Mouse (Mus musculus) embryonic facial prominence, embryonic 12.5 days (tissue): ENCODE data around the gene Dynlt1f. TPM values are rescaled to one million over a fixed set of nuclear protein-coding genes. Genes with fewer than 3 reads are reported as not detected.
"Not testable (repeated sequence)": the region's sequence is repeated elsewhere in the genome, so short reads cannot be mapped to it uniquely, and the experiment has no call there.

Experiments used
- ATAC-seq: fragments of 200-750 bp; cut with Nextera tagmentation; 2 replicates; pipeline ENCODE4 v1.8.0; 2017; ENCODE audit not compliant: insufficient number of reproducible peaks, insufficient read depth, low FRiP score, low TSS enrichment
- H3K27ac ChIP-seq: fragments of 300-500 bp; sonication (generic); 2 replicates; pipeline ENCODE4 v1.5.1; 2016; ENCODE audit warnings: mild to moderate bottlenecking
- H3K27me3 ChIP-seq: fragments of 300-500 bp; sonication (generic); 2 replicates; pipeline ENCODE4 v1.6.1; 2016; ENCODE audit warnings: mild to moderate bottlenecking, moderate library complexity
- H3K36me3 ChIP-seq: fragments of 300-500 bp; sonication (generic); 2 replicates; pipeline ENCODE4 v1.6.1; 2016; ENCODE audit warnings: mild to moderate bottlenecking
- H3K4me1 ChIP-seq: fragments of 300-500 bp; sonication (generic); 2 replicates; pipeline ENCODE4 v1.6.1; 2016
- H3K4me2 ChIP-seq: fragments of 300-500 bp; sonication (generic); replicated peaks from 2 replicates; pipeline ENCODE4 v1.6.1; 2016; ENCODE audit warnings: mild to moderate bottlenecking, moderate library complexity
- H3K4me3 ChIP-seq: fragments of 300-500 bp; sonication (generic); 2 replicates; pipeline ENCODE4 v1.5.1; 2016; ENCODE audit warnings: mild to moderate bottlenecking
- H3K9ac ChIP-seq: fragments of 300-500 bp; sonication (generic); 2 replicates; pipeline ENCODE4 v1.6.1; 2016; ENCODE audit warnings: mild to moderate bottlenecking, moderate library complexity
- H3K9me3 ChIP-seq: fragments of 300-500 bp; sonication (generic); 2 replicates; pipeline ENCODE4 v1.6.1; 2016; ENCODE audit warnings: mild to moderate bottlenecking, moderate library complexity
- WGBS: fragments of 180-500 bp; shearing (Covaris S2); methylation state at CpG from one replicate; pipeline ENCODE4 v1.1.7; 2016; 5-methylcytosine and 5-hydroxymethylcytosine counted together
- polyA plus RNA-seq: library from polyadenylated mRNA; unstranded; fragments of >200 nt; fragmentation: Nextera tagmentation; extraction: Ambion mirVana; gene quantifications from 2 replicates; pipeline ENCODE4 v1.2.1, GENCODE M21; 2016

The Dynlt1f gene
- polyA plus RNA-seq: 284 and 298 TPM in 2 replicates

DNA sequence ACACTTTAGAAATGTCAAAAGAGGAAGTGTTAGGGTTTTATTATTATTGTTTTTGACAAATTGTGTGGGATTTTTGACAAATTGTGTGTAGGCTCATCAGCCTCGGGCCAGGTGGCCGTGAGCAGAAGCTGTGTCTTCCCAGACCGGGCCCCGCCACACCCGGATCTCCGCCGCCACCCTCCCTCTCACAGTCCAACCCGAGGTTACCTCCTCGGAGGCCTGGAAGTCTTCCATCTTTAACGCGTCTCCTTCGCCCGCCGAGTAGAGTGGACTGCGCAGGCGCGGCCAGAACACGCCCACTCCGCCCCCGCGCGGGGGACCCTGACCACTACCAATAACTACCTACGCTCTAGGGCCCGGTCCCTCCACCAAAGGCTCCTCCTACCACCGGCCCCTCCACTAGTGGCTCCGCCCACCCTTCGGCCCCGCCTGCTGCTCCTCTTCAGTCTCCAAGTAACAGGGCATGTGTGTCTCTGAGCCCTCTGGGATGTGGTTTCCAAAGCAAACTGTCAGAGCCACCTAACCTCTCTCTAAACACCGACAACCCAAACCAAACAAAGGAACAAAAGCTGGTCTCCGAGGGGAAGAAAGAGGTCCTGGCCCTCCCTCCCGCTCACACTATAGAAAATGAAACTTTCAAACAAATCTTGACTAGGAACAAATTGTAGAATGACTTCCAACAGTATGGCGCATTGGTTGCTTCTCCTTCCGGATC is at the start of gene Dynlt1f:
Dynlt1f (minus strand) TSS at position 334 of the 715 bp plus-strand sequence.
- 4% methylated on average over 26 of the region's 33 CpGs for WGBS
- peak within 1 kb of the TSS; percentile 44 for H3K9ac ChIP-seq
- peak within 1 kb of the TSS; percentile 69 for H3K27ac ChIP-seq
- H3K27me3 ChIP-seq, H3K36me3 ChIP-seq, H3K9me3 ChIP-seq, H3K4me1 ChIP-seq: not testable (repeated sequence)
- H3K4me3 ChIP-seq: peak within 1 kb of the TSS; percentile 46
- peak; percentile 96 for ATAC-seq
- H3K4me2 ChIP-seq: peak within 1 kb of the TSS; percentile 40

GRCm38 (mm10) chr17:6703381-6704270 is 47.9 kb upstream of the Dynlt1f start:
- 60% methylated on average over 9 of the region's 9 CpGs for WGBS
- not testable (repeated sequence) for H3K27me3 ChIP-seq, H3K4me2 ChIP-seq, H3K4me1 ChIP-seq, H3K4me3 ChIP-seq, H3K36me3 ChIP-seq, H3K27ac ChIP-seq, H3K9ac ChIP-seq, H3K9me3 ChIP-seq
- peak; percentile 58; the same call in 1 of the 2 replicates for ATAC-seq

DNA sequence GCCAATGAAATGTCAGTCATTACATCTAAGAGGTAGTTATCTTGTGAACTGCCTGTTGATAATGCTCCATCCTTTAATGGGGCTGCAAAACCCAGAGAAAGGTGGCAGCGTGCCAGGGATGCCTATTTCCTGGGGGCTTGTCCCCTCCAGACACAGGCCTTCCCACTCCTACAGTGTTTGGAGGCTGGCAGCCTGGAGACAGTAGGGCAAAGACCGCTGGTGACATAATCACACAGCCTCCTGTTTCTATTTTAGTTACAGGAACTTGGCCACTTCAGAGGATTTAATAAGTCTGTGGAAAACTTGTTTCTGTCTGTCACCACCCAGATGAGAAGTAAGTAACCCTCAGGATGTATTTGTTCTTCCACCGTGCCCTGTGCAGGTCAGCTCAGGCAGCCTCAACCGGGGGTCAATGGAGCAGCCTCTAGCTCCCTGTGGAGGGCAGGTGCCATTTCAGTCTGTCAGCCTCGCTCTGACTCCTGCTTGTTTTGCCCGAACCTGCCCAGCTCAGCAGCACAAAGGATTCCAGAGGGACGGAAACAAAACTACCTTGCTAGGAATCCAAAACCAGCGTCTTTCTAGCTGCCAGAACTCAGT is 47.0 kb upstream of the Dynlt1f start:
- H3K27ac ChIP-seq, H3K9me3 ChIP-seq, H3K9ac ChIP-seq, H3K36me3 ChIP-seq, H3K4me1 ChIP-seq, H3K27me3 ChIP-seq, ATAC-seq, H3K4me3 ChIP-seq, H3K4me2 ChIP-seq: not testable (repeated sequence)
- WGBS: 49% methylated on average over 2 of the region's 8 CpGs

GRCm38 (mm10) chr17:6700077-6700476 is 44.4 kb upstream of the Dynlt1f start:
- not testable (repeated sequence) for H3K27me3 ChIP-seq, H3K4me2 ChIP-seq, H3K9me3 ChIP-seq, H3K36me3 ChIP-seq, H3K4me3 ChIP-seq, H3K27ac ChIP-seq, H3K9ac ChIP-seq, ATAC-seq, H3K4me1 ChIP-seq
- 81% methylated on average over 4 of the region's 7 CpGs for WGBS

GRCm38 (mm10) chr17:6699502-6699901 is 43.8 kb upstream of the Dynlt1f start:
- not testable (repeated sequence) for H3K9ac ChIP-seq, ATAC-seq, H3K27me3 ChIP-seq, H3K36me3 ChIP-seq, H3K4me2 ChIP-seq, H3K4me1 ChIP-seq, H3K27ac ChIP-seq, H3K9me3 ChIP-seq, H3K4me3 ChIP-seq
- WGBS: 91% methylated on average over 9 of the region's 9 CpGs

DNA sequence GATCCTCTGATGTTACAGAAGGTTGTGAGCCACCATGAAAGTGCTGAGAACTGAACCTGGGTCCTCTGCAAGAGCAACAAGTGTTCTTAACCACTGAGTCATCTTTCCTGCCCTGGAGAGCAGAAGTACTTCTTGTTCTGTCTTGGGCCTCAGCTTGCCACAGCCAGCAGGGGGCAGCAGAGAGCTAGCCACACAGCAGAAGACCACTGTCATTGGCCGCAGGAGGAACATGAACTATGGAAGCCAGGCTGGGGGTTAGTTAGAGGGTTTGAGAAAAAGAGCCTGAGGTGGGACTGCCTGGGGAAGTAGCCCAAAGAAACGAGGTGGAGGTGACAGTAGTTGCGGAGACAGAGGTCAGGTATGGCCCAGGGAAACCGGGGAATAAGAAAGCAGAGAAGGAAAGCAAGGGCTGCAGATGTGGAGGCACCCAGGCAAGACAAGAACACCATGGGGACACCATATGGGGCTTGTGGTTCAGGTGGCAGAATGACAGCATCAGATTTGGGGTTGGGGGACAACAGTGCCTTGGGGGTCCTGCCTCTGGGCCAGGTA is 41.6 kb upstream of the Dynlt1f start:
- not testable (repeated sequence) for H3K27me3 ChIP-seq, H3K9me3 ChIP-seq, H3K4me2 ChIP-seq, H3K9ac ChIP-seq, H3K4me3 ChIP-seq, H3K4me1 ChIP-seq, ATAC-seq, H3K36me3 ChIP-seq, H3K27ac ChIP-seq
- 29% methylated on average over 3 of the region's 4 CpGs for WGBS

DNA sequence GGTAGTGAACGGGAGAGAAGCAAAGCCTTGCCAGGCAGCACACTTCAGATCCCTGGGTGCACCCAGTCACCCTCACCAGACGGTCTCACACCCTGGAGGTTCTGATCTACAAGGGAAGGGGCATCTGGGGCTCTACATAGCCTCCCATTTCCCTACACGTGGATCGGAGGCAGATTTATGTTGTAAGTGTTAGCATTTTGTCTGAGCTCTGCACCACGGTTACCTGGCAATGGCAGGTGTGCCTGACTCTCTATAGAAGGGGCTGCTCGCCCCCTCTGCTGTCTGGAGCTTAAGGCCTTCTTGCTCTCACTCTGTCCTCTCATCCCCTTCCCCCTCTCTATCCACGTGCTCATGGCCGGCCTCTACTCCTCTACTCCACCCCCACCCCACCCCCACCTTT is 40.8 kb upstream of the Dynlt1f start:
- H3K4me2 ChIP-seq, H3K27me3 ChIP-seq, H3K9me3 ChIP-seq, H3K4me1 ChIP-seq, H3K4me3 ChIP-seq, H3K27ac ChIP-seq, ATAC-seq, H3K9ac ChIP-seq, H3K36me3 ChIP-seq: not testable (repeated sequence)
- WGBS: 57% methylated on average over 8 of the region's 8 CpGs

GRCm38 (mm10) chr17:6695712-6696111 is 40.0 kb upstream of the Dynlt1f start:
- not testable (repeated sequence) for ATAC-seq, H3K27ac ChIP-seq, H3K9ac ChIP-seq, H3K36me3 ChIP-seq, H3K4me2 ChIP-seq, H3K27me3 ChIP-seq, H3K4me3 ChIP-seq, H3K4me1 ChIP-seq, H3K9me3 ChIP-seq
- WGBS: 72% methylated on average over 9 of the region's 9 CpGs

DNA sequence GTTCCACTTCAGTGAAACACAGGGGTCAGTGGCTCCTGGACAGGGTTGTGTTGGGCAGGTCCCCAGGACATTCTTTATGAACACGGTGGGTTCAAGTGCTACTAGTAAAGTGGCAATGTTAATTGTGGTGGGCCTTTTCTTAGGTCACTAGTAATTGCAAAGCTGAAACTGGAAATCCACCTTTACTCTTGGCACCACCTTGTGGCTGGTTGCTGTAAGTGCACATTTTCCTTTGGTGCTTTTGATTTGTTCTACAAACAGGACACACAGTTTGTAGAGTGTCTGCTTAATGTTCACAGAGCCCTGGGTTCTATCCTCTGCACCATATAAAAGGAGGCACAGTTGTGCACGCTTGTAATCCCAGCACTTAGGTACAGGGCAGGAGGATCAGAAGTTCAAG is 35.9 kb upstream of the Dynlt1f start:
- H3K4me1 ChIP-seq, H3K4me3 ChIP-seq, H3K9me3 ChIP-seq, ATAC-seq, H3K4me2 ChIP-seq, H3K27ac ChIP-seq, H3K27me3 ChIP-seq, H3K9ac ChIP-seq, H3K36me3 ChIP-seq: not testable (repeated sequence)
- 11% methylated on average over 2 of the region's 2 CpGs for WGBS

GRCm38 (mm10) chr17:6689344-6689743 is 33.6 kb upstream of the Dynlt1f start:
- not testable (repeated sequence) for H3K9me3 ChIP-seq, H3K4me2 ChIP-seq, H3K27ac ChIP-seq, H3K9ac ChIP-seq, H3K4me3 ChIP-seq, H3K27me3 ChIP-seq, H3K4me1 ChIP-seq, ATAC-seq, H3K36me3 ChIP-seq
- WGBS: 66% methylated on average over 2 of the region's 4 CpGs

DNA sequence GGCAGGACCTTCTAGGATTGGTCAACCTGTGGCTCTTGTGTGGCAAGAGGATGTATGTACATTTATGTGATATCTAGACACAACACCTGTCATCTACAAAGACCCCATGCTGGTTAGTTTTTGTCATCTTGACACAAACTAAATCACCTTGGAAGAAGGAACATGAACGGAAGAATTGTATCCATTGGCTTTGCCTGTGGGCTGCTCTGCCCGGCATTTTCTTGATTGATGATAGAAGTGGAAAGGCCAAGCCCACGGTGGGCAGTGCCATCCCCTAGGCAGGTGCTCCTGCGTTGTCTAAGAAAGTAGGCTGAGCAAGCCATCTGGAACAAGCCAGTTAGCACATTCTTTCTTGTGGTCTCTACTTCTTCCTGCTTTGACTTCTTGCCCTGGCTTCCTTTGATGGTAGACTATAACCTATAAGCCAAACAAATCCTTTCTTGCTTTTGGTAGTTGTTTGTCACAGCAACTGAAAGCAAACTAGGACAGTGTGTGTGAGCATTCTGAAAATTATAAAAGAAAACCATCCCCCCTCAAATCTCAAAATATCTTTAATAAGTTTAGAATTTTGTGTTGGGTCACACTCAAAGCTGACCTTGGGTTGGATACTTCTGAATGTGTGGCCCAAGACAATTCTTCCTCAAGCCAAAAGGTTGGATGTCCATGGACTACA is 30.7 kb upstream of the Dynlt1f start:
- not testable (repeated sequence) for ATAC-seq, H3K9me3 ChIP-seq, H3K27me3 ChIP-seq, H3K4me3 ChIP-seq, H3K4me1 ChIP-seq, H3K9ac ChIP-seq, H3K4me2 ChIP-seq, H3K27ac ChIP-seq, H3K36me3 ChIP-seq
- WGBS: 96% methylated on average over 2 of the region's 4 CpGs
